In the genomic region with DNA sequence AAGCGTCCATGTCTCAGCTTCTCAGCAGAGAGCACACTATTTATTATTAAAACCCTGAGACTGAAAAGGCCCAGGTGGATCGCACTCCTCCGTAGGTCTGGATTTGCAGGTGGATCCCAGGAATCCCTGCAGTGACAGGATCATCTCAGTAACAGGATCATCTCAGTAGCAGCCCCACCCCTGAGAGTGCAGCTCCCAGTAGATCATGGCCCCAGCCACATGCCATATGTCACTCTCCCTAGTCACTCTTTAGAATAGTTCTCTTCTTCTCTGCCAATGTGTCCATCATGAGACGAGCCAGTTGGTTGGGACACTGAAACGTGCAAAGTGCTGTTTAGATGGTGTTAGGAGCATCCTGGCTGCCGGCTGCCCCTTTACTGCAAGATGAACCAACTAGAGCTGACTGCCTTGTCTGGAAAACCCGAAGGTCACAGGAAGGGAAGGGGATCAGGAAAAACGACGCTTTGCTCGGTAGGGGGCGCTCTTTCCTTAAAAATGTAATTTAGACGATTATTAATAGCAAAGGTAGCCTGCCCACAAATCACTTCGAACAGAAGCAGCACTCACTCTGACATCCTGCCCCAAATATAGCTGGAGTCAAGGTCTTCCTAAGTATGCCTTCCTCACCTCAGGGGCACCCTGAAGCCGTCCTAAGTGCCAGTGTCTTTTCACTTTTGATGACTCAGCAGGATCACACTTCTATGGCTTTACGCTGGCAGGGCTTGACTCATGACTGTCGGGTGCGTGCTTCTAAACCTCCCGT, we compare ENCODE assay signal across 8 mouse cellular contexts. TPM values are rescaled to one million over a fixed set of nuclear protein-coding genes. Genes with fewer than 3 reads are reported as not detected.
DNase-seq lines count a peak whose midpoint lies in the region; ATAC-seq and TF ChIP-seq lines count a peak whose summit lies in the region.

No protein-coding gene starts in this region.

- peaks cover 3% of the 10 kb centered on the region; the same call in 1 of the 2 replicates for H3K36me3 ChIP-seq in intestine, postnatal 0 days (ENCODE audit: control insufficient read depth, insufficient read depth)

- peak; percentile 83 for TF ChIP-seq CTCF in intestine, postnatal 0 days (IDR thresholded peaks at IDR 0.05; ENCODE audit: low read depth)

- H3K27me3 ChIP-seq in intestine, postnatal 0 days (replicated peaks; ENCODE audit: control insufficient read depth, insufficient read depth, low read length), result no peaks in the 10 kb centered on the region

- H3K4me2 ChIP-seq in intestine, postnatal 0 days (replicated peaks; ENCODE audit: low read depth), result peak overlapping the region; percentile 45

- ATAC-seq in intestine, postnatal 0 days, result peak; percentile 58

- DNase-seq in adrenal gland, postnatal 10 days, result peak; percentile 91
- peak; percentile 81 for DNase-seq in embryo, embryonic 9.5 days (ENCODE audit: extremely low spot score)
- DNase-seq in heart, adult 18-20 months, result peak; percentile 83 to 96
- DNase-seq in left cerebral cortex, postnatal 36 days (ENCODE audit: low spot score in 2 of 2), result peak; percentile 45 to 62
- peak; percentile 83 for DNase-seq in mesoderm, embryonic 11.5 days (ENCODE audit: low read depth, low spot score)
- DNase-seq in right cerebral cortex, postnatal 25 days, result peak; percentile 50
- peak; percentile 59 to 85 for DNase-seq in urinary bladder, postnatal 4 days (ENCODE audit: low spot score in 2 of 2)

- intact Hi-C loops in left cerebral cortex, postnatal 36 days (cut with DNase I), result loop anchor here (2.0 kb wide), 1 partner anchor 471 kb away; no protein-coding TSS in a partner anchor

- H3K9ac ChIP-seq in intestine, postnatal 0 days (ENCODE audit: low read depth, low read length), result no peak overlapping the region

- H3K4me3 ChIP-seq in intestine, postnatal 0 days (ENCODE audit: low read depth, low read length), result 0 out of 2 replicates have a peak overlapping the region, but pooled peaks have one; percentile 4

- peaks cover 18% of the 10 kb centered on the region for H3K4me1 ChIP-seq in intestine, postnatal 0 days (replicated peaks; ENCODE audit: control insufficient read depth, insufficient read depth, low read length)

- 24% methylated on average over 18 of the region's 18 CpGs for WGBS in intestine, postnatal 0 days

- no peak overlapping the region; the same call in 1 of the 2 replicates for H3K27ac ChIP-seq in intestine, postnatal 0 days (ENCODE audit: low read depth, low read length)

- no peaks in the 10 kb centered on the region for H3K9me3 ChIP-seq in intestine, postnatal 0 days (ENCODE audit: control insufficient read depth)

RNA-seq across cellular contexts. Expression of a gene that starts 20.8 kb away (rescaled TPM):
- 10 to 100 TPM; 51.1 to 81.1 TPM for total RNA-seq in adrenal gland, postnatal 10 days (2021)
- total RNA-seq in heart, adult 18-20 months (2021), result 10 to 100 TPM; 17.0 to 19.6 TPM
- polyA plus RNA-seq in intestine, postnatal 0 days (2015; fragmentation: Nextera tagmentation; extraction: Ambion mirVana), result 11.8 and 14.6 TPM in 2 replicates
- total RNA-seq in left cerebral cortex, postnatal 36 days (2021), result 10 to 100 TPM in 1 of 2 experiments, 1 to 10 TPM in 1; 8.3 to 13.1 TPM
